Mouse (Mus musculus): ENCODE data around the gene Sema4g.

- TF ChIP-seq ZC3H11A (IDR thresholded peaks at IDR 0.05; ENCODE audit: borderline replicate concordance, low read depth, low read length) (no peak), ZNF384 (IDR thresholded peaks at IDR 0.05; ENCODE audit: low read depth, low read length) (no peak), MAFK (IDR thresholded peaks at IDR 0.05; ENCODE audit: insufficient read depth, low read depth, low read length) (no peak)
Observed at GRCm38 (mm10) chr19:45014981-45015402, 26.1 kb downstream of the Sema4g start.

Measured in ES-E14 (cell line).